Mouse (Mus musculus) urinary bladder, adult 2 months (tissue): ENCODE data around the gene Stab2. TPM values are rescaled to one million over a fixed set of nuclear protein-coding genes. Genes with fewer than 3 reads are reported as not detected.

ENCODE experiments used
- DNase-seq: peaks from one replicate; pipeline ENCODE4 v3.0.0; 2022; ENCODE audit warnings: low spot score
- polyA plus RNA-seq: library from polyadenylated mRNA; depleted of rRNA; stranded (reverse); fragments of >200 nt; gene quantifications from 2 replicates; pipeline ENCODE4 v1.2.3, GENCODE M21; 2012

Gene Stab2
- polyA plus RNA-seq, 1 experiment = 2.0 TPM

DNA sequence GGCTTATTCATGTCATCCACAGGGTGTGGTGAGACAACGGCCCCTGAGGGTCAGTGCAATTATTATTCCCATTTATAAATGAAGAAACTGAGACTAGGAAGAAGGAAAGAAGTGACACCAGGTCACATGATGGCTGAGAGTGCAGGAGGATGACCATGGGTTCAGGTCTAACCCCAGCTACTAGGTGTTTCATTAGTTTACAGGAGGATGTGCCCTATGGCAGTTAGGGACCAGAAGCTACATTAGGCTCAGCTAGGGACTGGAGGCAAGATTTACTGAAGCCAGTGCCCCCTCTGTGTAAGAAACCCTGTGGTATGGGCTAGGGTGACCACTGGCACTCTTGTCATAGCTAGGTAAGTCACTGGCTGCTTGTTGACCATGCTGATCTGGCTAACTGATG is 116.8 kb downstream of the Stab2 start:
- DNase-seq = no peak

DNA sequence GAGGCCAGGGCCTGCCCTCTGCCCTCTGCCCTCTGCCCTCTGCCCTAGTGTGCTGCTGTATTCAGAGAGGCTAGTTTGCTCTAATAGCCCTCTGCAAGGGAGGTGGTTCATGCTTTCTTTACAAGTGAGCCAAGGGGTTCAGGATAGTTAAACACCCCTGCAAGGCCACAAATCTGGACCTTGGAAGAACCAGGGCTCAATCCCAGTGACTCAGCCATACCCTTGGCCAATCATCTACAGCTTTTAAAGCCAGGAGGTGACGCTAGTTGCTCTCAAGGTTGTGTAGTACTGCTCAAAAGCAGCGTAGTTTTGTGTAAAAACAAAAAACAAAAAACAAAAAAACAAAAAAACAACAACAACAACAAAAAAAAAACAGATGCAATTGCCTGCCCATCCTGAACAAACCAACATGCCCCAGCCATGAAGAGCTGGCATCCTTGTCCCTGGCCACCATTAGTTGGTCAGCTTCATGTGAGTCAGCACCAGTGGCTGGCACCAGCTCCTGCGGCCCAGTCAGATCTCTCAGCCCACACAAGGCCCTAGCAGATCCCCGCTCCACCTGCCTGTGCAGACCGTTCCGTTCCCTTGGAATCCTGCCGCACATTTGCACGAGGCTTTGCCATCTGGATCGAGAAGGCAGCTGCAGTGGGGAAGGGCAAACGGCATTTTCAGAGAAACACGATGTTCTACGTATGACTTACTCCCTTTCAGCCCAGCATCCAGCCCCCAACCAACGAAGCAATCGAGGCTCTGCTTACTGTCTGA is 117.5 kb downstream of the Stab2 start:
- no peak for DNase-seq

DNA sequence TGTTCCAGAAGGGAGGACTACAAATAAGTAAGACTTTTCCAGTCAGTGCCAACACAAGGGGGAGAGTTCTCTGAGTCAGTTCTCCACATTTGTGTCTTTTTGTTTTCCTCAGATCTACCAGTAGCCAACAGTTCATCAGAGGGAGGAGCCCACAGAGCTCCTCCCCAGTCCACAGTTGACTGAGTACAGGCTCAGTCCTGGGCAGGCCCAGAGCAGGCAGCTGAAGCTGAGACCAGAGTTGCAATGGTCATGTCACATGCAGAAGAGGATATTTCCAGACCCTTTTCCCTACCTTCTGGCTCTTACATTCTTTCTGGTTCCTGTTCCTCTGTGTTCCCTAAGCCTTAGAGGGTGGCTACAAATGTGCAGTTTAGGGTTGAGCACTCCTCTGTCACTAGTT is 118.4 kb downstream of the Stab2 start:
- DNase-seq = no peak

DNA sequence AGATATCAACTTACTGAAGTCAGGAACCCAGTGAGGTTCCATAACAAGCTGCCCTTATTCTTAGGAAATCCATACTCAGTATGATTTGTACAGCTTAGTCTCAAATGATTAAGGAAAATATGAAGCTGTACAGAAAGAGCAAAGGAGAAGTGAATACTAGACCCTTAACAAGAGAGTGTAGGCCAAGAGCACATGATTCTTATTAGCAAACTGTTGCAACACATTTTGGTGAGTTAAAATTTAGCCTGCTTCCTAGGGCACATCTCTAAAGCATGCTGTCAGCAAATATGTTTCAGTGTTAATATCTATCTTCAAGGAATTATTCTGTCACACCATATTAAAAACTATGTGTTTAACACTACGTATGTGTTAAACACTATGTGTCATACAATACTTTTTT is 121.4 kb downstream of the Stab2 start:
- DNase-seq = no peak

DNA sequence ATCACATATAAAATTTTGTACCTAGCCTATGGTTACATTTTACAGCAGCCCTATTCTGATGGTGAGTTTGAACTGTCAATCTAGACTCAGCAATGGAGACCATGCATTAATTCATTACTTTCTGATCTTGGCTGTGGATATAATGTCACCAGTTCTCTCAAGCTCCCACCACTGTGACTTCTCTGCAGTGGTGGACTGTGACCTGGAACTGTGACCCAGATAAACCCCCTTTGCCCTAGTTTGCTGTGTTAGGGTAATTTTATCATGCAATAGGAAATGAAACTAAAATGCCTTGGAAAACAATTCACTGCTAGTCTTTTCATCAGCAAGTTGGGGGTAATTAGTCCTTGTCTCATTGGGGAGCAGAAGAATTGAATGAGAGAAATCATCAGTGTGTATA is 126.4 kb downstream of the Stab2 start:
- no peak for DNase-seq

DNA sequence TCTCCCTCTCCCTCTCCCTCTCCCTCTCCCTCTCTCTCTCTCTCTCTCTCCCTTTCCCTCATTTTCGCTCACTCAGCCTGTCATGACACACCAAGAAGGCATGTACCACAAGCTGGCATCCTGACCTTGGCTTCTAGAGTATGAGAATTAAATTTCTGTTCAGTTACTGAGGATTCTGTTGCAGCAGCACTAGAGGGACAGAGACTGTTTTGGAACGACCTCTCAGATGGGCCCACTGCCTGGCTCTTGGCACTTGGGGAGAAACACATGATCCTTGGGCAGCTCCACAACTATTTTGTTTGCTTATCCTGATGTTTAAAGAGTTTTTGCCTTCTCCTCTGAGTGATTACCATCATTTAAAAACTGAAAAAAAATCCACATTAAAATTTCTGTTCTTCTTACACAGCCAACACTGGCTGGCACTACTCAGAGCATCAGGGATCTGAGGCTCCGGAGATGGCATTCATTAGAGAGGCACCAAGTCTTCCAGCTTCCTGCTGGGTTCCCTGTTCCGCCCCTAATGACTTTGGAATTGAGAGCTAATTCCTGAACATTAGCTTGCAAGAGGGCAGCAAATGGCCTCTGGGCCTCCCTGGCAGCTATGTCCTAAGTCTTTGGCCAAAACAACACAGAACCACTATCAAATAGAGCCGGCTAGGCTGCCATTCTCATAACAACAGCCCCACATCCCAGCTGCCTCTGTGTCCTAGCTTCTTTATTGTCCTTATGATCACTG is 127.6 kb downstream of the Stab2 start:
- no peak for DNase-seq

DNA sequence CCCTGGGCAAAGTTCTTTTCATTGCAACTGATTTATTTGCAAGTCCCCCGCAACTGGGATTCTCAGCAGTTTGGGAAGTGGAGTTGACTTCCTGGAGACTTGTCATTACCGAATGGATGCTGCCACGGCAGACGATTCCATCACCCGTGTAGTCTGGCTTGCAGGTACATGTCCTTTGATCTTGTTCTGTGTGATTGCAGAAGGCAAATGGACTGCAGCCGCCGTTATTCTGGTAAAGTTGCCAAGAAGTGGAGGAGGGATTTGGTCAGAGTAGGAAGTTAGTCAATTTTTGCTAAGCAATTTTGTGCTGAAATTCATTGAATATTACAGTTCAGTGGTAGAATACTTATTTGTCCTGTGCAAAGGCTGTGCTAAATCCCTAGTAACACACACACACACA is 129.1 kb downstream of the Stab2 start:
- no peak for DNase-seq

DNA sequence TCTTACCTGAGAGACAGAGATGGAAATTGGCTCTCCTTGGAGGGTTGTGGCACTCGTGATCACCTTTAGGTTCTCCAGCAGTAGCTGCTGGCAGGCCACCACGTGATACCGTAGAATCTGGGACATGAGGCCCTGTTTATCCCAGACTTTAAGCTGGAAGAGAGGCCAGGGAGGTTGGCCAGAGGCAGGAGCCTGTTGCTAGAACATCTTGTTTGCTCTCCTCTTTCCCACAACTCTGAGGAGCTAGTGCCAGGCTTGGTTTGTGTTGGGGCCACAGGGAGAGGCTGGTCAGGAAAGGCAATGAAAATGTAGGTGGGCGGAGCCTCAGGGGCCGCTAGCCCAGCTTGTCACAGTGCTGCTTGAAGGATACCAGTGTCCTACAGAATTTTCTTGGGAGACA is 135.2 kb downstream of the Stab2 start:
- no peak for DNase-seq

DNA sequence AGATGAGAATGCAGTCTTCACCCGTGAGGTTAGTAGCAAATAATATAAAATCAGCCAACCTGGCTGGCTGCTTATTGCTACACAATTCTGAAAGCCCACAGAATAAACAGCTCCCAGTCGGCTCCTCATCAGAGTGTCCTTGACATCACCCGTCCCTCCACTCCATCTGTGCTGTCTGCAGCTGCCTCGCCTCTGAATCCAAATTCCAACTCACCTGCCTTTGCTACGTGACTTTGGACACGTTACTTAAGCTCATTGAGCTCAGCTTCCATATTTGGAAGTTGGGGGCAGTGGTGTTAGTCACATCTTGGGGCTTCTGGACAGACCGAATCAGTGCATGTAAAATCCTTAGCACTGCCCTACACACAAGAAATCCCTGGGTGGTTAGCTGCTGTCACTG is 135.7 kb downstream of the Stab2 start:
- DNase-seq = no peak

DNA sequence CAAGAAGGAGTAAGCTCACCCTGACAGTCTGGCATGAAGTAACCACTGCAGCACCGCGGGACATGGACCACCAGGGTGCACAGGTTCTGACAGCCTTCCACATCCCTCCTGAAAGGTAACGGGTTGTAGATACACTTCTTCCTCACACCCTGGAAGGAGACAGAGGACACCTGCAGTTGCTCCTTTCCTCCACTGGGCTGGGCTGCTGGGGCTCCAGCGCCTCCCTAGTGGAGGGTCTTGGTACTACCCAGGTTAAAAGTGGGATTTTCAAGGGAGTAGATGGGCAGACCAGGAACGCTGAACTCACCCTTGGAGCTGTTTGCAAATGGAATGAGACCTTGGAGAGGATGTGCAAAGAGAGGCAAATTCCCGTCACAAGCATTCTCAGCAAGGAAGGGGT is 144.4 kb downstream of the Stab2 start:
- DNase-seq = no peak

DNA sequence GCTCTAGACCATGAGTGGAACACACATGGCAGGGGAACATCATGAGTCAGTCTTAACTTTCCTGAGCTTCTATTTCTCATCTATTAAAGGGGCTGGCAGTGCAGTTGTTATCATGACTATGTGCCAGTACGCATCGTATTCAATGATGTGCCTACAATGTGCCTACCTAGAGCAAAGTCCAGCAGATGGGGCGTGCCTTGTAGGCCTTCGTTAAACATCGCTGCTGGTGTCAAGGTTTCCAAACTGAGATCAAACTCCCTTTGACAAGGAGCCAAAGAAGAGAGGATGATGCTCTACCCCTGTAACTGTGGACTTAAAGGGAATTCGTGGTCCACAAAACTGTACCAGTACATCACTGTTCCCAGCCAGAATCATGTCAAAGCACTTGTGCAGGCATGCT is 145.3 kb downstream of the Stab2 start:
- DNase-seq = no peak

DNA sequence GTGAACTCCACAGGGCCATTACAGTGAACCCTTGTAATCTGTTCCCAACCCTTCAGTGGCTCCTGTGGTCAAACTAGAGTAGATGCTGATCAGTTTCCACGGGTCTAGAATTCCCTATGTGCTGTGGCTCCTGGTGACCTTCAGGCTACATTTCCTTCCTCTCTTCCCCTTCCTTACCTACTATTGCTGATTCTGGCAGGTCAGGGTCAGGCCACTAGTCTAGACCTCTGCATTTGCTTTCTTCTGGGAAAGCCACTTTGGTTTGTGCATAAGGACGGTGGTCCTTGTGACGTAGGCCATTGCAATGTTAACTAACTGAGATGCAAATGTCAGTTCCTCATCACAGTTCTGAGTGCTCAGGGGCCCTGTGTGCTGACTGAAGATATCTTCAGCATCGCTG is 147.4 kb downstream of the Stab2 start:
- no peak for DNase-seq

DNA sequence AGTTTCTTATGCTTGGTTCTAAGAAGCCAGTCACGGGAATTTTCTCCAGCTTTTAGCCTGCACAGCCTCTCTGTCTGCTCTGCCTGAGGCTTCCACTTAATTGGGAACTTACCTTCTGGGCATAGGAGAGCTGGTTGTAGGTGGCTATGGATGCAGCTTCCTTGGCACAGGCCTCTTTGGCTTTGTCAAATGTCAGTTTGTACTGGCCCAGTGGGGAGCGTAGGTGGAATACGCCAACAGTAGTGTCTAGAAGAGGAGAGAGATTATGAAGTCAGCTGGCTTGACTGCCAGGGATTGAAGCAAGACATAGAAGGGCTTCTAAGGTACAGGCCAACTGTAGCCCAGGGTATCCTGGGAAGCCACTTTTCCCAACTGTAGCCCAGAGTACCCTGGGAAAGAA is 154.4 kb downstream of the Stab2 start:
- DNase-seq = no peak

DNA sequence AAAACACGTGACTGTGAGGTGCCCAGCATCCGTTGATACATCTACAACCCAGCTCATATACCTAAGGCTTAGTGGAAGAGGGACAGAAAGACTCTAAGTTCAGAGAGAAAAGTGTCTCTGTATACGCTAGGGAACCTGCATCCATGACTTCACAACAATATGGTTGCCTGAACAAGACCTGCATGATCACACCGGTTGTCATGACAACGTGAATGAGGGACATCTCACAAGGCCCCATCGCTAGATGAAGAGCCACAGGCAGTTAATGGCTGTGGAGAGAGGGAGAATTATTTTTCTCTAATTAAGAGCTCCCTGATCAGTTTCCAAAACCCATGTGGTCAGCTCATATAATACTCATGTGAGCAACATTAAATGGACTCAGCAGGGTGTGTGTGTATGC is 155.7 kb downstream of the Stab2 start:
- DNase-seq = no peak

DNA sequence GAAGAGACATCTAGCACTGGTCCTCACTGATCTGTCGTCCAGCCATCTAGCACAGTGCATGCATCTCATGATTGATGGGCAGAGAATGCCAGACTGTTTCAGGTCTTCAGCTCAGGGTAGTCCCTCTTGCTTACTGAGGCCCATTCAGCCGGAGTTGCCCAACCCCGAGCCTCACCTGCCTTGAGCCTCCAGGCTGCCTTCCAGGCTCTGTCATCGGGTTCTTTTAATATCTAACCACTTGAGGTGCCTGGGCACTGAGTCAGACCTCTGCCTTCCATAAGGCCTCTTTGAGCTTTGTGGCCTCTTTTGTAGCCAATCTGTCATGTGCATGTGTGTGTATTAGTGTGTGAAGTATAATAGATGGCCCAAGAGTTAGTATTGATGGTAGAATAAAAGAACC is 158.3 kb downstream of the Stab2 start:
- no peak for DNase-seq

DNA sequence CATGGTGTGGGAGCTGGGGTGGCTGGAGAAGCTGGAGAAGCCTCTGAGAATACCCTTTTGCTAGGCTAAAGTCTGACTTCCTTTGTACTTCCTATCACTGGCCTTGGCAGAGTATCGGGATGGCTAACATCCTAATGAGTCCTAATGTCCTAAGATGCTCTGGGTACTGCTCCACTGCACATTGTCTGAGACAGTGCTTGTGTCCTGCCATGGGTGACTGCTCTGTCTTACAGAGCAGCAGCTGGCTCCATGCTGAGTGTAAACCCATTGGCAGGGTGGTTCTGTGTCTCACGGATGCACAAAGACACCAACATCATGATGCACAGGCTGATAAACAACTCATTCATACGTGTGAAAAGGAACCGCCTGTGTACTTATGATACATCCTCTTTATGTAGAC is 158.7 kb downstream of the Stab2 start:
- no peak for DNase-seq

DNA sequence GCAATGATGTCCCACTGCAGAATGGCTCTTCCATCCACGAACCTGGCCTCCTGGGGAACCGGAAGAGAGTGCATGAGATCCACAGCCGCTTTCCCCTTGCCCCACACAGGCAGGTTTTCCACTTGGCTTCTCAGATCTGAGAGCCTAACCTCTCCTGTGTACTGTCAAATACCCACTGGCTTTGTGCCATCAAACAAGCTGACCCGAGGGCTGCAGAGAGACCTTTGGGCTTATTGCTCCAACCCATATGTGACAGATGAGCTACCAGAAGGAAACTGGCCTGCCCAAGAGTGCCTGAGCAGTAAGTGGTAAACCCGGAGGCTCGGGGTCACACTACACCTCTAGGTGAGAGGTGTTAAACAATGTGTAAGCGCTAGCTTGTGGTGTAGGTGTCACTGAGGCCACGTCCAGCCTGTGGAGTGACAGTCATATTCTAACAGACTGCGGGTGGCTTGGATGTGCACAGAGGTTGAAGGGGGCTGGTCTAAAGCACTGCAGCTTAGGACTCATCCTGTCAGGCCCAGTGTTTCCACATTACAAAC is 160.8 kb downstream of the Stab2 start:
- DNase-seq = no peak

DNA sequence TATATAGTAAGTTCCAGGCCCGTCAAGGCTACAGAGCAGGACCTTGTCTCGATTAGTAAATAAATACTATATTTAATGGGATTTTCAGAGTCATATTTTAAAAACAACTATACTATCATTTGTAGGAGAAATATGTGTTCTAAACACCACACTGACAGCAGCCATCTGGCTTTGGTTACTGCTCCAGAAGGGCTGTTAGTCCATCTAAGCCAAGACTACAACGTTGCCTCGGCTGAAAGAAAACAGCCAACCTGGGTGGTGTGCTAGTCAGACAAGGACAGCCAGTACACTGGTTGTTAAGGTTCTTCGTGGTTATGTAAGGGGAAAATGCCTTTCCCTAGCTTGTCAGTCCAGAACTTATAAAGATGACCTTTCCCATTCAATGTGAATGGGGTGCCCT is 165.2 kb downstream of the Stab2 start:
- no peak for DNase-seq

DNA sequence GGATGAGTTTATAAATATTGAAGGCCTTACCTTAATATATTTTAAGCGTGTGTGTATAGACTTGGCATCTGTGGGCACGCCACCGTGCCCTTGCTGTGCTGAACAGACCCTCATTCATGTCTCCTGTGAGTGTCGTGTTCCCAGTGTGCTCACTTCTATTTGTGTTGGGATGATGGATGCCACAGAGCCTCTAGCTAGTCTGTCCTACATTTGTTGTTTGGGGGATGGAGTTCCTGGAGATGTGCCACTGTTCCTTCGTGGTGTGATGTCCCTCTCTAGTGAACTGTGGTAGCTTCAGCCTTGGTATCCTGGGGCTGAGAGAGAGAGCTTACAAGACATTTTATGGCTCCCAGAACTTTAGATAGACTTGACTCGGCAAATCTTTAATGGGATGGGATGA is 169.0 kb downstream of the Stab2 start:
- DNase-seq = no peak

DNA sequence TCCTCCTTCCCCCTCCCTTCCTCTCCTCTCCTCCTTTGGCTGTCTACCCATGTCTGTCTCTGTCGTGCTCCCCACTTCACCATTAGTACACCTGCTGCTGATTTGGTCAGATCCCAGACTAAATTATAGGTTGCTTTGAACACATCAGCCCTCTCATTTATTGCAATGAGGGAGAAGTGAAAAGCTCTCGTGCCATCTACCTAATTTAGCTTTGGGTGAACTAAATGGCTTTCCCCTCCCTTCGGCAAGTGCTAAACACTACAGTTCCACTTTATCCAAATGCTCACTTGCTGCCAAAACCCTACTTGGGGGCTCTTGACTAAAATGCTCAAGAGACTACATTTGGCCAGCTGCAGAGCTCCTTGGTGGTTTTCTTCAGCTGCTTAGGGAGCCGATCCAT is 171.0 kb downstream of the Stab2 start:
- no peak for DNase-seq

DNA sequence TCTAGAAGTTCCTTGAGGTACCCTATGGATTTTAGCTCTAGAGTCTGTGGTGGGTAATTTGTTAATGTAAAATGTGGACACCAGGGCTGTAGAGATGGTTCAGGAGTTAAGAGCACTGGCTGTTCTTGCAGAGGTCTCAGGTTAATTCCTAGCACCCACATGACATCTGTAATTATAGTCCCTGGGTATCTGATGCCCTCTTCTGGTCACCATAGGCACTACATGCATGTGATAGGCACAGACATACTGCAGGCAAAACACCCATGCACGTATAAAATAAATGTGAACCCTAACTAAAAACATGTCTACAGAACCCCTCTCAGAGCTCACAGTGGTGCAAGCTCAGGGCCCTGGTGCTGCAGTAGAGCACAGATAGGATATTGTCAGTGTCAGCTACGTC is 178.3 kb downstream of the Stab2 start:
- DNase-seq = no peak

DNA sequence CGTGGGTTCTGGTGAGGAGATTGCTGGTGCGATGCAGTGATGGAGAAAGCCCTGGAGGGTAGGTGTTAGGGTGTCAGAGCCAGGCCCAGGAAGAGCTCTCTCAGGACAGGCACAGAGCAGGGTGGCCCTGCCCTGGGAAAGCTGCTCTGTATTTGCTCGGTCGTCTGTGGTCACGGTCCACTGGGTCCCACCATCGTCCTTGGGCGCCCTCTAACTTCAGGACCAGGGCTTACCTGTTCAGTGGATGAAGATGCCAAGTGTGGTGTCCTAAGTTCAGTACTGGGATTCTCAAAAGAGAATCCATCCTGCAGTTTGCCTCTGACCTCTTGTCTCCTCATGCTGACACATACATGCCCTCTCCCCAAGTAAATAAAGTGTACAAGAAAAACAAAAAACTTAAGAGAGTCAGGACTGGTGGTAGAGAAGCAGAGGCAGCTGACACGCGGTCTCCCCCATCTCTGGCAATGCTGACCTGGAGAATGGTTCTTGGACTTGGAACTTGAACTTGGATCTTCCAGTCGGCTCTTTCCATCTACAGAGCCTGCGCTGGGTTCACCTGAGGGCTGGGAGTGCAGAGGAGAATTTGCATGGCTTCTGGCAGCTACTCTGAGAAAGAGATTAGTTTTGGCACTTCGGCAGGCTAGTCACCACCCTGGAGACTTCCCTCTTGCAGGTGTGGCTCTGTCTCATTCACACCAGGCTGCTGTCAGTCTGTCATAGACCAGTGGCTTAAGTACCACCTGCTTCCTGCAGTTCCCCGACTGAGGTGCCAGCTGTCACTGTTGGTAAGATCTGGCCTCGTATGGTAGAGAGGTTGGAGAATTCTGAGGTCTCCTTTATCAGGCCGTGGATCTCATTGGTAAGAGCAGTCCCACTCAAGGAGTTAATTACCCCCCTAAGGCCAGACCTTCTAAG is 179.3 kb downstream of the Stab2 start:
- no peak for DNase-seq
